Mouse (Mus musculus): ENCODE results near the gene Slc35e3.

DNA sequence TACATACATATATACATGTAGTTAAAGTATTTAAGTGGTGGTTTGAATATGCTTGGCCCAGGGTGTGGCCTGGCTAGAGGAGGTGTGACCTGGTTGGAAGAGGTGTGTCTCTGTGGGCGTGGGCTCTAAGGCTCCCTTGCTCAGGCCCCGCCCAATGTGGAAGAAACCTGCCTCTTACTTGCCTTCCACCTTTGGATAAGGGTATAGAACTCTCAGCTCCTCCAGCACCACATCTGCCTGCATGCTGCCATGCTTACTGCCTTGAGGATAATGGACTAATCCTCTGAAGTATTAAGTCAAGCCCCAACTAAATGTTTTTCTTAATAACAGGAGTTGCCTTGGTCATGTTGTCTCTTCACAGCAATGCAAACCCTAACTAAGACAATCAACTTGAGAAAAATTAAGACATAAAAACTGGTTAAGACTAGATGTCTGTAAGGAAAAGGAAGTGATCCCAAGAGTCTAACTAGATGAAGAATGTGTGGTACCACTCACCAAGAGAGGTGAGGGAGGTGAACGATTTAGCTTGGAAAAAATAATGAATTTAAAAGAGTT is 48.5 kb downstream of the Slc35e3 start:
- TF ChIP-seq POLR2A (IDR thresholded peaks at IDR 0.05; ENCODE audit: borderline replicate concordance, extremely low read depth, insufficient read depth, insufficient read length, poor library complexity, severe bottlenecking) (no peak), CTCF (IDR thresholded peaks at IDR 0.05; ENCODE audit: borderline replicate concordance, extremely low read depth, insufficient read depth, insufficient read length) (no peak)

Data from brain, embryonic 14.5 days (tissue).